7 mouse cellular contexts compared by ENCODE assay signal in genomic region chr8:121393111-121393510, GRCm38 (mm10).
DNase-seq lines count a peak whose midpoint lies in the region; ATAC-seq and TF ChIP-seq lines count a peak whose summit lies in the region.

No protein-coding gene starts in this region.

- intact Hi-C loops in left cerebral cortex, adult 2 months (cut with DNase I) = loop anchor here (1.0 to 2.0 kb wide), 2 partner anchors 120 to 280 kb away; no protein-coding TSS in a partner anchor

- in situ Hi-C loops in Patski (cut with MboI; ENCODE audit: low pct_unique_long_range_greater_than_20kb) = loop anchor here (10.0 kb wide), 1 partner anchor 158 kb away; no protein-coding TSS in a partner anchor

- ATAC-seq in Patski = peak; percentile 35
- no peak for ATAC-seq in kidney, embryonic 14.5 days (ENCODE audit: low FRiP score, low TSS enrichment)
- ATAC-seq in neural tube, embryonic 11.5 days (ENCODE audit: insufficient read depth, low FRiP score, low TSS enrichment) = peak; percentile 35; the same call in 1 of the 2 replicates

- H3K4me3 ChIP-seq in left cerebral cortex, adult 2 months = no peak overlapping the region
- no peak overlapping the region; the same call in 1 of the 2 replicates for H3K4me3 ChIP-seq in kidney, embryonic 14.5 days (ENCODE audit: low read length)
- H3K4me3 ChIP-seq in neural tube, embryonic 11.5 days (ENCODE audit: low read depth, low read length) = no peak overlapping the region

- H3K9ac ChIP-seq in kidney, embryonic 14.5 days (ENCODE audit: low read depth, low read length) = no peak overlapping the region
- no peak overlapping the region for H3K9ac ChIP-seq in neural tube, embryonic 11.5 days (ENCODE audit: low read length)

- peak in 1 of 2 experiments; percentile 31 for DNase-seq in left cerebral cortex, adult 2 months (ENCODE audit: extremely low spot score in 1 of 2, low spot score in 2 of 2)
- no peak for DNase-seq in left cerebral cortex, adult 8-10 months (ENCODE audit: low spot score in 2 of 2)
- DNase-seq in Patski (ENCODE audit: low read depth, low spot score) = peak; percentile 28
- DNase-seq in embryo, embryonic 10.5 days (ENCODE audit: low spot score) = peak; percentile 87
- DNase-seq in neural tube, embryonic 11.5 days (ENCODE audit: low spot score) = peak; percentile 71
- DNase-seq in spleen, postnatal 4 days (ENCODE audit: low spot score in 2 of 2) = no peak

- H3K27me3 ChIP-seq in Patski = peaks cover 25% of the 10 kb centered on the region
- H3K27me3 ChIP-seq in kidney, embryonic 14.5 days (ENCODE audit: control insufficient read depth, insufficient read depth, low read length) = peaks cover 10% of the 10 kb centered on the region; the same call in 1 of the 2 replicates
- peaks cover 26% of the 10 kb centered on the region; the same call in 1 of the 2 replicates for H3K27me3 ChIP-seq in neural tube, embryonic 11.5 days (ENCODE audit: control insufficient read depth, insufficient read depth, low read length)

- TF ChIP-seq CTCF in left cerebral cortex, adult 2 months (IDR thresholded peaks at IDR 0.05) = peak; percentile 56
- TF ChIP-seq CTCF in Patski (IDR thresholded peaks at IDR 0.05) = peak; percentile 76

- no peak overlapping the region for H3K27ac ChIP-seq in left cerebral cortex, adult 2 months
- H3K27ac ChIP-seq in kidney, embryonic 14.5 days (ENCODE audit: low read depth, low read length) = peak overlapping the region; percentile 77
- no peak overlapping the region for H3K27ac ChIP-seq in neural tube, embryonic 11.5 days (ENCODE audit: low read depth, low read length)

- WGBS in kidney, embryonic 14.5 days = 9% methylated on average over 9 of the region's 9 CpGs
- 14% methylated on average over 9 of the region's 9 CpGs for WGBS in neural tube, embryonic 11.5 days

- POLR2A ChIA-PET in Patski (lab: Charles Lee) = no interaction called here

- peaks cover 51% of the 10 kb centered on the region for H3K4me1 ChIP-seq in kidney, embryonic 14.5 days (ENCODE audit: control insufficient read depth, insufficient read depth, low read length)
- peaks cover 25% of the 10 kb centered on the region for H3K4me1 ChIP-seq in neural tube, embryonic 11.5 days (ENCODE audit: control insufficient read depth, insufficient read depth, low read length)

- CTCF ChIA-PET in Patski (lab: Charles Lee) = interaction anchor here (0.9 to 1.6 kb wide), 6 partner anchors 10 to 295 kb away, joined by 3 to 7 read pairs (median 4); no protein-coding TSS in a partner anchor

- H3K4me2 ChIP-seq in kidney, embryonic 14.5 days (replicated peaks; ENCODE audit: low read depth, low read length) = peak overlapping the region; percentile 30
- H3K4me2 ChIP-seq in neural tube, embryonic 11.5 days (ENCODE audit: low read depth) = no peak overlapping the region

- no peaks in the 10 kb centered on the region for H3K9me3 ChIP-seq in kidney, embryonic 14.5 days (ENCODE audit: control insufficient read depth, low read length)
- no peaks in the 10 kb centered on the region for H3K9me3 ChIP-seq in neural tube, embryonic 11.5 days (ENCODE audit: control insufficient read depth, low read length)

- H3K36me3 ChIP-seq in kidney, embryonic 14.5 days (ENCODE audit: control insufficient read depth, insufficient read depth, low read length) = no peaks in the 10 kb centered on the region
- no peaks in the 10 kb centered on the region for H3K36me3 ChIP-seq in neural tube, embryonic 11.5 days (ENCODE audit: control insufficient read depth, insufficient read depth, low read length)

Comparison
In these comparisons a context has a peak if more than half of its experiments do, and no peak if none do; other contexts are left out.
1. DNase-seq: peak in Patski (single experiment), embryo, embryonic 10.5 days (single experiment) and neural tube, embryonic 11.5 days (single experiment); none in left cerebral cortex, adult 8-10 months (0 of 2) and spleen, postnatal 4 days (0 of 2).